Mouse (Mus musculus) kidney, embryonic 15.5 days (tissue): Measurements from ENCODE around the gene Rnf144a. TPM values are rescaled to one million over a fixed set of nuclear protein-coding genes. Genes with fewer than 3 reads are reported as not detected.
A peak's percentile ranks its signal among the peaks of the same experiment; 100 is the strongest.

Experiments
- ATAC-seq: fragments of 200-750 bp; cut with Nextera tagmentation; replicated peaks from 2 replicates; pipeline ENCODE4 v1.8.0; 2017; ENCODE audit warnings: moderate TSS enrichment; ENCODE audit not compliant: low FRiP score
- H3K27ac ChIP-seq: fragments of 300-500 bp; sonication (generic); 2 replicates; pipeline ENCODE4 v1.5.1; 2015; ENCODE audit warnings: mild to moderate bottlenecking, inconsistent platforms
- H3K27me3 ChIP-seq: fragments of 300-500 bp; sonication (generic); 2 replicates; pipeline ENCODE4 v1.6.1; 2015; ENCODE audit warnings: inconsistent platforms
- H3K36me3 ChIP-seq: fragments of 300-500 bp; sonication (generic); 2 replicates; pipeline ENCODE4 v1.6.1; 2015; ENCODE audit warnings: inconsistent platforms
- H3K4me1 ChIP-seq: fragments of 300-500 bp; sonication (generic); 2 replicates; pipeline ENCODE4 v1.6.1; 2015; ENCODE audit warnings: inconsistent platforms
- H3K4me2 ChIP-seq: fragments of 300-500 bp; sonication (generic); 2 replicates; pipeline ENCODE4 v1.6.1; 2015; ENCODE audit warnings: moderate library complexity, mild to moderate bottlenecking, inconsistent platforms
- H3K4me3 ChIP-seq: fragments of 300-500 bp; sonication (generic); replicated peaks from 2 replicates; pipeline ENCODE4 v1.5.1; 2015; ENCODE audit warnings: mild to moderate bottlenecking, inconsistent platforms
- H3K9ac ChIP-seq: fragments of 300-500 bp; sonication (generic); 2 replicates; pipeline ENCODE4 v1.6.1; 2015; ENCODE audit warnings: mild to moderate bottlenecking, inconsistent platforms
- H3K9me3 ChIP-seq: fragments of 300-500 bp; sonication (generic); replicated peaks from 2 replicates; pipeline ENCODE4 v1.6.1; 2016; ENCODE audit warnings: inconsistent platforms
- WGBS: fragments of 180-500 bp; shearing (Covaris S2); methylation state at CpG from one replicate; pipeline ENCODE4 v1.1.7; 2015; ENCODE audit warnings: mixed read lengths; 5-methylcytosine and 5-hydroxymethylcytosine counted together
- polyA plus RNA-seq: library from polyadenylated mRNA; unstranded; fragments of >200 nt; fragmentation: Nextera tagmentation; extraction: Ambion mirVana; gene quantifications from 2 replicates; pipeline ENCODE4 v1.2.1, GENCODE M21; 2015

Gene Rnf144a
- polyA plus RNA-seq, 1 experiment from 2014 or later, result 36.1 TPM

GRCm38 (mm10) chr12:26387523-26387922 lies 27.5 kb downstream of the Rnf144a start:
- 58% methylated on average over 6 of the region's 6 CpGs for WGBS
- no peak overlapping the region for H3K9ac ChIP-seq
- H3K4me1 ChIP-seq, result no peaks in the 10 kb centered on the region
- H3K27ac ChIP-seq, result no peak overlapping the region
- no peak overlapping the region for H3K4me2 ChIP-seq
- peaks cover 67% of the 10 kb centered on the region for H3K36me3 ChIP-seq
- no peak for ATAC-seq
- no peaks in the 10 kb centered on the region for H3K9me3 ChIP-seq
- H3K4me3 ChIP-seq, result no peak overlapping the region
- no peaks in the 10 kb centered on the region for H3K27me3 ChIP-seq

DNA sequence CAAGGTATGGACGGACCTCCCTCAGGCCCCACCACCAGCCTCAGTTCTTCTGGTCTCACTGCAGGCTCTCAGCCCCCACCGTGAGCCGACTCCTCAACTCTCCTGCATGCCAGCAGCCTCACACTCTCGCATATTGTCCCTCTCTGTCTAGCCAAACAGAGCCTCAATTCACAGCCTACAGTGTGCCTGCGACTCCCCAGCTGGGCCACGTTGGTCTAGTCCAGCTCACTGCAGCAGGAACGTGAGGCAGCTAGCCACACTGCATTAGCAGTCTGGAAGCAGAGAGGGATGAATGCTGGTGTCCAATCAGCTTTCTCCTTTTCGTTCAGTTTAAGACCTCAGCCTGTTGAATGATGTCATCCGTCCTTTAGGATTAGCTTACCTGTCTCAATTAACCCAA lies 28.1 kb downstream of the Rnf144a start:
- peaks cover 72% of the 10 kb centered on the region for H3K36me3 ChIP-seq
- no peak overlapping the region for H3K9ac ChIP-seq
- H3K4me1 ChIP-seq, result no peaks in the 10 kb centered on the region
- H3K9me3 ChIP-seq, result no peaks in the 10 kb centered on the region
- no peak overlapping the region for H3K27ac ChIP-seq
- H3K4me3 ChIP-seq, result no peak overlapping the region
- ATAC-seq, result no peak
- H3K4me2 ChIP-seq, result no peak overlapping the region
- H3K27me3 ChIP-seq, result no peaks in the 10 kb centered on the region
- 82% methylated on average over 9 of the region's 9 CpGs for WGBS

- no peak overlapping the region for H3K4me3 ChIP-seq
- no peak overlapping the region for H3K27ac ChIP-seq
- H3K4me2 ChIP-seq, result no peak overlapping the region
- WGBS, result 77% methylated on average over 2 of the region's 2 CpGs
- ATAC-seq, result no peak
- H3K36me3 ChIP-seq, result peaks cover 73% of the 10 kb centered on the region
- H3K9ac ChIP-seq, result no peak overlapping the region
- H3K9me3 ChIP-seq, result no peaks in the 10 kb centered on the region
- H3K4me1 ChIP-seq, result no peaks in the 10 kb centered on the region
- no peaks in the 10 kb centered on the region for H3K27me3 ChIP-seq
Measured at GRCm38 (mm10) chr12:26386189-26386588, 28.9 kb downstream of the Rnf144a start.

- WGBS, result 79% methylated on average over 6 of the region's 6 CpGs
- H3K9me3 ChIP-seq, result no peaks in the 10 kb centered on the region
- no peak overlapping the region for H3K9ac ChIP-seq
- no peaks in the 10 kb centered on the region for H3K27me3 ChIP-seq
- H3K4me3 ChIP-seq, result no peak overlapping the region
- H3K4me1 ChIP-seq, result no peaks in the 10 kb centered on the region
- peaks cover 73% of the 10 kb centered on the region for H3K36me3 ChIP-seq
- H3K4me2 ChIP-seq, result no peak overlapping the region
- no peak for ATAC-seq
- H3K27ac ChIP-seq, result no peak overlapping the region
Measured at GRCm38 (mm10) chr12:26385735-26386134, 29.3 kb downstream of the Rnf144a start.

DNA sequence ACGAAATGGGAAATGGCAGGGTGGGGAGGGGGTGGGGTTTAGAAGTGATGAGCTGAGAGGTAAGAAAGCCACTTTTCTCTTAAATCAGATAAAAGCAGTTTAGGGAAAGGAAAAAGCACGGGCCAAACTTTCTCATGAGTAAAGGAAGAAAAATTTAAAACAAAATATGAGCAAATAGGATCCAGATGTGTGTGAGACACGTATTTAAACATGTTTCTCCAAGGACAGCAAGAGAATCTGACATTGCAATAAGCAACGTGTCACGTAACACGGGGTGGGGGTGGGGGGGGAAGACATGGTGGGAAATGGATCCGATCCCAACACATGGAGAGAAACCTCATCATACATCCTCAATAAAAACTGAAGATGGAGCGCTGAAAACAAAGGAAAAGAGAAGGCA lies 33.3 kb downstream of the Rnf144a start:
- Histone ChIP-seq H3K36me3 (peaks cover 49% of the 10 kb centered on the region), H3K27me3 (no peaks in the 10 kb centered on the region), H3K4me1 (no peaks in the 10 kb centered on the region), H3K9ac (no peak overlapping the region), H3K9me3 (no peaks in the 10 kb centered on the region), H3K4me2 (no peak overlapping the region), H3K4me3 (no peak overlapping the region), H3K27ac (no peak overlapping the region)
- 86% methylated on average over 8 of the region's 8 CpGs for WGBS
- no peak for ATAC-seq

DNA sequence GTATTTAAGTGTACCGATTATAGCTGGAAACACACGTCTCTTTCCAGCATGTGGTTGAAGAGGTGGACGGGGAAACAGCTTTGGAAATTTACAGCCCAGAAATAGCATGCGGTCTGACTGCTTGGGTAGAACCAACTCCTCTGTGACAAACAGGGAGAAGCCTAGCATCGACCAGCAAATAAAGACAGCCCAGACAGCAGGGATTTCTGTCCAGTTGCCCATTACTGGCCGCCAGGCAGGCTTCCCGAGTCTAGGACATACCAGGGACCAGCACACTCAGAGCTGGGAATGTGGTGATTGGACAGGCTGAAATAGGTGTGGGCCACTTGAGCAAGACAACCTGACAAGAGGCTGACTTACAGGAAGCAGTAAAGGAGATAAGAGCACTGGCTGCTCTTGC lies 35.3 kb downstream of the Rnf144a start:
- no peak for ATAC-seq
- Histone ChIP-seq H3K9me3 (no peaks in the 10 kb centered on the region), H3K36me3 (peaks cover 42% of the 10 kb centered on the region), H3K9ac (no peak overlapping the region), H3K4me3 (no peak overlapping the region), H3K27ac (no peak overlapping the region), H3K4me1 (no peaks in the 10 kb centered on the region), H3K27me3 (no peaks in the 10 kb centered on the region), H3K4me2 (no peak overlapping the region)
- 72% methylated on average over 7 of the region's 7 CpGs for WGBS

DNA sequence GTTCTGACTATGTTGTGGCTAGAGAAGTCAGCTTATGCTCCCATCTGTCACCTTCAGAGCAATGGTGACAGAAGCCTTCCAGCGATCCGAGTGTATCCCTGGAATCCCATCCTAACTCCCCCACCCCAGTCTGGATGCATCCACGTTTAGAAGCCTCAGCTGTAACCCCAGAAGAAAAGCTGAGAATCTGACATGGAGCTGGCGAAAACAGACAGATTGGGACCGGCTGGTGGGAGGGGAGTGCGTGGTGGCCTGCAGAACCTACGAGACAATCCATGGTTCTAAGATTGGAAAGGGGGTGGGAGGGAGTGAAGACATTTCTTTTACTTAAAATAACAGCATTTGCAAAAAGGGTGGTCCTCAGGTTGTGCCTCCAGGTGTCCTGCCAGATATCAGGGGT lies 37.4 kb downstream of the Rnf144a start:
- H3K27me3 ChIP-seq, result no peaks in the 10 kb centered on the region
- 72% methylated on average over 7 of the region's 7 CpGs for WGBS
- no peak for ATAC-seq
- H3K4me1 ChIP-seq, result no peaks in the 10 kb centered on the region
- no peak overlapping the region for H3K27ac ChIP-seq
- H3K36me3 ChIP-seq, result peaks cover 30% of the 10 kb centered on the region
- no peak overlapping the region for H3K4me3 ChIP-seq
- no peak overlapping the region for H3K9ac ChIP-seq
- no peak overlapping the region for H3K4me2 ChIP-seq
- no peaks in the 10 kb centered on the region for H3K9me3 ChIP-seq

DNA sequence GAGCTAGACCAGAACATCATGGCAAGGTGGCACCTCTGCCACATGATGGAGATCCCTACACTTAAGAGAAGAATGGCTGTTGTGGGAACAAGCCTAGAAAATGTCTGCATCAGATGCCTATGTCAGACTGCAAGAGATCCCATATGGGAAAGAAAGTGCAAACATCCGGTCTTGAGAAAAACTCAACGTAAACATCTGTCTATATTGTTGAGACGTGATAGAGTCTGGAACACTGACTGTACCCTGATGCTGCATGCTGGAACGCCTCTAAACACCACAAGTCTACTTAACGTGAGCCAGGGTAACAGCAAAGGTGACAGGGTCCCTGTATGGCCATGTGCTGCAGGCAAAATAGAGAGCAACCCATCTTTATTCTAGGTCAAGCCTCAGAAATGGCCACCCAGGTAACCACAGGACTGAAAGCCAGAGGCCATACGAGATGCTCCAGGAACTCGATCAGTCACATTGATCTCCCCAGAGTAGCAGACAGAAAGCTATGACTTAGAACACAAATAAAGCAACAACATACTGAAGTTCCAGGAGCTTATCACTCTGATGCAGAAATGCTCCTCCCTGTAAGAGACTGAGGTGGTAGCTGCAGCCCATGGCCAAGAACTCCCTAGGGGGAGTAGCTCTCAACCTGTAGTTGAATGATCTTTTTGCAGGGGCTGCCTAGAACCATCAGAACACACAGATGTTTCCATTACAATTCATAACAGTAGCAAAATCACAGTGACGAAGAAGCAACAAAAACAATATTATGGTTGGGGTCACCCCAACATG lies 38.3 kb downstream of the Rnf144a start:
- Histone ChIP-seq H3K9ac (no peak overlapping the region), H3K27me3 (no peaks in the 10 kb centered on the region), H3K27ac (no peak overlapping the region), H3K9me3 (no peaks in the 10 kb centered on the region), H3K4me2 (no peak overlapping the region), H3K4me3 (no peak overlapping the region), H3K36me3 (peaks cover 21% of the 10 kb centered on the region; the same call in 1 of the 2 replicates), H3K4me1 (no peaks in the 10 kb centered on the region)
- WGBS, result 90% methylated on average over 8 of the region's 8 CpGs
- ATAC-seq, result no peak

DNA sequence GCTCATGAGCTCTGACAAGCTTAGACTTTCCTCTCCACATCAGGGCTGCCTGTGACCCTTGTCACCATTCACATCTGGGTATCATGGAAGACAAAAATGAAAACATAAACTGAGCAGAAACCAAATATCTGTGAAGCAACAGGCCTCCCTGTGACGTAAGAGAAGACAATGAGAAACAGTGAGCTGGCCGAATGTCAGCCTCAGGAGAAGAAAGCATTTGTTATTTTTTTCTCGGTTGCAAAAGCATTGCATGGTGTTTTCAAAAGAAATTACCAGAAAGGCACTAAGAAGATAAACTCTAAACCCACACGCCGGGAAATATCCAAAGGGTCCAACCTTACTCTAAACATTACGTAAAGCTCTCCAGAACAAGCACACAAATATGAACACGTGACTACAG lies 41.3 kb downstream of the Rnf144a start:
- Histone ChIP-seq H3K27me3 (no peaks in the 10 kb centered on the region), H3K4me2 (no peak overlapping the region), H3K9ac (no peak overlapping the region), H3K4me1 (no peaks in the 10 kb centered on the region), H3K27ac (no peak overlapping the region), H3K9me3 (no peaks in the 10 kb centered on the region), H3K36me3 (peaks cover 12% of the 10 kb centered on the region; the same call in 1 of the 2 replicates), H3K4me3 (no peak overlapping the region)
- no peak for ATAC-seq
- 82% methylated on average over 7 of the region's 7 CpGs for WGBS

DNA sequence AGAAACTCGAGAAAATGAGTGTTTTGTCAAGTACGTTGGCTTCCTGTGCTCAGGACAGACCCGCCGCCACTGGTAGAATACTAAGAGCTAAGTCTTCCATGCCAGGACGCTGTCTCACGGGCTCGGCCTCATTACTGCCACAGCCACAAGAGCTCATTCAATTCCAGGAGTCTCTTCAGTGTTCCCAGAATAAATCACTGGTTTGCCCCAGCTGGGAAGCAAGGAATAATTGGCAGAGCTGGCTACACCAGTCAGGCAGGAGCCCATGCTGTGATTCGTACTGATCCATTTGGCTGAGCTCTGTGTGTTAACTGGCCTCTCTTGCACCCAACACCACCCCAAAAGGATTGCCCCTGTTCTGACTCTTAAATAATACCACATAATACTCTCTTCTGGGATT lies 45.0 kb downstream of the Rnf144a start:
- Histone ChIP-seq H3K27me3 (no peaks in the 10 kb centered on the region), H3K27ac (no peak overlapping the region), H3K4me2 (no peak overlapping the region), H3K36me3 (peaks cover 8% of the 10 kb centered on the region; the same call in 1 of the 2 replicates), H3K9ac (no peak overlapping the region), H3K4me3 (no peak overlapping the region), H3K9me3 (no peaks in the 10 kb centered on the region), H3K4me1 (0 out of 2 replicates have a peak, but pooled peaks cover 4% of the 10 kb centered on the region)
- ATAC-seq, result no peak
- WGBS, result 84% methylated on average over 8 of the region's 8 CpGs

DNA sequence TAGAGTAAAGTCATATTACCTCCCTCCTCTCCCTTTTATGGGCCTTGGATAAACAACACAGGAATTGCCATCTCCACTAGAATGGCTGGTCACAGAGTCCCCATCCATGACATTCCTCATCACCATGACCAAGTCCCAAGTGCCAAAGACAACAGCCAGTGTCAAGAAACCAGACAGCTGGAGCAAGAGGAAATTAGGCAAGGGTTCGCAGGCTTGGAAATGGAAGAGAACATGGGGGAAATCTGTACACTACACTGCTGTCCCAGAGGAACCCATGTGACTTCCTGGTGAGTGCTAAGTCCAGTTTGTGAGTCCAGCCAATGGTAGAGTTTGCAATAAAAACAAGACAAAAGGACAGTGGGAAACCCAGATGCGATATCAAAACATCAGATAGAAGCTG lies 47.7 kb downstream of the Rnf144a start:
- H3K36me3 ChIP-seq, result peaks cover 5% of the 10 kb centered on the region; the same call in 1 of the 2 replicates
- WGBS, result 66% methylated on average over 2 of the region's 2 CpGs
- H3K27me3 ChIP-seq, result no peaks in the 10 kb centered on the region
- no peak overlapping the region for H3K9ac ChIP-seq
- ATAC-seq, result no peak
- H3K4me1 ChIP-seq, result 0 out of 2 replicates have a peak, but pooled peaks cover 4% of the 10 kb centered on the region
- H3K27ac ChIP-seq, result peak overlapping the region; percentile 29; the same call in 1 of the 2 replicates
- H3K9me3 ChIP-seq, result no peaks in the 10 kb centered on the region
- no peak overlapping the region for H3K4me3 ChIP-seq
- no peak overlapping the region for H3K4me2 ChIP-seq

DNA sequence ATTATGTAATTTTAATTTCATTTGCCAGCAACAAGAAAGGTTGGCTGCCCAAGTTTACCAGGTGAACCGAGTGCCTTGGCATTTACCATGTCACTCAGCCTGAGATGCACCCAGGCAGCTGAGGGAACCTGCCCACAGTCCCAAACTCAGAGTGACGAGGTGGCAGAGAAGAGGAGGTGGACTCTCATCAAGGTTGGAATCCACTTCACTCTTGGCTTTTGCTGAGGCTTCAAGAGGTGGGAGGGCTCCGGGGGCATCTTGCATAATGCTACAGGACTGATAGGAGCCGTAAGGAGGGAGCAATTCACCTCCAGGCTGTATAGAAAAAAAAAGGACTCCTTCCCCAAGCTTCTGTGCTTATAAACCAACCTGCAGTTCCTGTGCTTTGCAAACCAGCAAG lies 48.7 kb downstream of the Rnf144a start:
- Histone ChIP-seq H3K4me2 (no peak overlapping the region), H3K4me1 (peaks cover 9% of the 10 kb centered on the region), H3K27me3 (no peaks in the 10 kb centered on the region), H3K9ac (no peak overlapping the region), H3K4me3 (no peak overlapping the region), H3K9me3 (no peaks in the 10 kb centered on the region), H3K27ac (no peak overlapping the region), H3K36me3 (peaks cover 5% of the 10 kb centered on the region; the same call in 1 of the 2 replicates)
- WGBS, result 88% methylated on average over 4 of the region's 4 CpGs
- ATAC-seq, result no peak
